Mouse (Mus musculus) neural tube, postnatal 0 days (tissue): Measurements from ENCODE around the gene Eef1akmt1. TPM values are rescaled to one million over a fixed set of nuclear protein-coding genes. Genes with fewer than 3 reads are reported as not detected.

ENCODE experiments used
- polyA plus RNA-seq: library from polyadenylated mRNA; unstranded; fragments of >200 nt; fragmentation: Nextera tagmentation; extraction: Ambion mirVana; gene quantifications from 2 replicates; pipeline ENCODE4 v1.2.1, GENCODE M21; 2015

The Eef1akmt1 gene
- 92.0 and 94.8 TPM in 2 replicates for polyA plus RNA-seq

GRCm38 (mm10) chr14:57571155-57572133, at the start of gene Eef1akmt1:
Gene Eef1akmt1 (minus strand): TSS chr14:57571612.

GRCm38 (mm10) chr14:57524671-57525387, 46.6 kb downstream of the Eef1akmt1 start, which contains the start of gene Il17d:
Gene Il17d (plus strand): TSS chr14:57524777.

Other genes starting within 250 kb of the Eef1akmt1 start
- gene Cryl1, start 173.1 kb downstream of the Eef1akmt1 start, polyA plus RNA-seq, result 19.0 and 23.9 TPM in 2 replicates
- 19.2 and 19.8 TPM in 2 replicates for gene Ift88, start 147.6 kb downstream of the Eef1akmt1 start, polyA plus RNA-seq
- gene Il17d, start 46.8 kb downstream of the Eef1akmt1 start, polyA plus RNA-seq, result 7.9 and 9.5 TPM in 2 replicates
- 9.0 and 10.0 TPM in 2 replicates for gene Xpo4, start 93.8 kb upstream of the Eef1akmt1 start, polyA plus RNA-seq
- gene Gm49361, start 174.5 kb upstream of the Eef1akmt1 start, polyA plus RNA-seq, result not detected in 2 replicates
- 4.9 and 5.7 TPM in 2 replicates for gene Lats2, start 186.8 kb upstream of the Eef1akmt1 start, polyA plus RNA-seq
- gene Sap18, start 226.6 kb upstream of the Eef1akmt1 start, polyA plus RNA-seq, result 29.0 and 38.2 TPM in 2 replicates